Mouse (Mus musculus) hindbrain, embryonic 10.5 days (tissue): ENCODE measurements around the gene Fam129b. TPM values are rescaled to one million over a fixed set of nuclear protein-coding genes. Genes with fewer than 3 reads are reported as not detected.
A peak's percentile ranks its signal among the peaks of the same experiment; 100 is the strongest.
"Not testable (repeated sequence)": the region's sequence is repeated elsewhere in the genome, so short reads cannot be mapped to it uniquely, and the experiment has no call there.

Experiments used
- DNase-seq: peaks from one replicate; pipeline ENCODE4 v3.0.0-alpha.2; 2017; ENCODE audit warnings: low spot score
- H3K27ac ChIP-seq: fragments of 300-500 bp; sonication (generic); 2 replicates; pipeline ENCODE4 v1.5.1; 2016; ENCODE audit warnings: mild to moderate bottlenecking, moderate library complexity
- H3K27me3 ChIP-seq: fragments of 300-500 bp; sonication (generic); 2 replicates; pipeline ENCODE4 v1.6.1; 2016; ENCODE audit warnings: mild to moderate bottlenecking; ENCODE audit not compliant: poor library complexity, insufficient read depth, severe bottlenecking
- H3K36me3 ChIP-seq: fragments of 300-500 bp; sonication (generic); 2 replicates; pipeline ENCODE4 v1.6.1; 2016; ENCODE audit warnings: mild to moderate bottlenecking, moderate library complexity
- H3K4me1 ChIP-seq: fragments of 300-500 bp; sonication (generic); replicated peaks from 2 replicates; pipeline ENCODE4 v1.6.1; 2016; ENCODE audit warnings: mild to moderate bottlenecking
- H3K4me3 ChIP-seq: fragments of 300-500 bp; sonication (generic); 2 replicates; pipeline ENCODE4 v1.5.1; 2016; ENCODE audit warnings: mild to moderate bottlenecking, moderate library complexity
- H3K9me3 ChIP-seq: fragments of 300-500 bp; sonication (generic); 2 replicates; pipeline ENCODE4 v1.6.1; 2016; ENCODE audit warnings: mild to moderate bottlenecking, moderate library complexity
- WGBS: fragments of 180-500 bp; shearing (Covaris S2); methylation state at CpG from one replicate; pipeline ENCODE4 v1.1.7; 2016; 5-methylcytosine and 5-hydroxymethylcytosine counted together
- polyA plus RNA-seq: library from polyadenylated mRNA; unstranded; fragments of >200 nt; fragmentation: Nextera tagmentation; extraction: Ambion mirVana; gene quantifications from 2 replicates; pipeline ENCODE4 v1.2.1, GENCODE M21; 2016

The Fam129b gene
- polyA plus RNA-seq, 1 experiment from 2014 or later, result 36.1 TPM

GRCm38 (mm10) chr2:32847468-32847821 lies 28.5 kb upstream of the Fam129b start:
- no peak for DNase-seq
- H3K4me1 ChIP-seq, result peaks cover 40% of the 10 kb centered on the region
- H3K36me3 ChIP-seq, result no peaks in the 10 kb centered on the region
- no peaks in the 10 kb centered on the region for H3K9me3 ChIP-seq
- peak overlapping the region; percentile 89; the same call in 1 of the 2 replicates for H3K27ac ChIP-seq
- H3K4me3 ChIP-seq, result peak overlapping the region; percentile 64
- H3K27me3 ChIP-seq, result peaks cover 30% of the 10 kb centered on the region
- WGBS, result 56% methylated on average over 6 of the region's 6 CpGs

DNA sequence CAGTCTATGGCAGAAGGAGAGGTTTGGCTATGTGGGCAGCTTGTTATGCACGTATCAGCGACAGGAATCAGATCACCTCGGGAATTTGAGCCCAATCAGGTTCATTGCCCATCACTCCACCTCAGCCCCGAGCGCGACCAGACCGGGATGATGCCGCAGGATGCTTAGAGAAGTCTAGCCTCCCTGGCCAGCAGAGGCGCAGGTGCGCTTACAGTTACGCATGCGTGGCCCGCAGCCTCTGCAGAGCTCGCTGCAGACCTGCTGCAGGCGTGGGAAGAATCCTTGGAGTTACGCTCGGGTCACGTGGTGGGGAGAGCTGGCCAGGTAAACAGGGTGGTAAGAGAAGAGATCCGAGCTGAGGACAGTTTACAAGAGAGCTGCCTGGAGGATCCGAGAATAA lies 23.8 kb upstream of the Fam129b start:
- Histone ChIP-seq H3K36me3 (no peaks in the 10 kb centered on the region), H3K4me1 (peaks cover 34% of the 10 kb centered on the region), H3K4me3 (peak overlapping the region; percentile 20), H3K9me3 (no peaks in the 10 kb centered on the region), H3K27me3 (peaks cover 33% of the 10 kb centered on the region), H3K27ac (no peak overlapping the region; the same call in 1 of the 2 replicates)
- WGBS, result 3% methylated on average over 20 of the region's 20 CpGs
- peak; percentile 45 for DNase-seq

DNA sequence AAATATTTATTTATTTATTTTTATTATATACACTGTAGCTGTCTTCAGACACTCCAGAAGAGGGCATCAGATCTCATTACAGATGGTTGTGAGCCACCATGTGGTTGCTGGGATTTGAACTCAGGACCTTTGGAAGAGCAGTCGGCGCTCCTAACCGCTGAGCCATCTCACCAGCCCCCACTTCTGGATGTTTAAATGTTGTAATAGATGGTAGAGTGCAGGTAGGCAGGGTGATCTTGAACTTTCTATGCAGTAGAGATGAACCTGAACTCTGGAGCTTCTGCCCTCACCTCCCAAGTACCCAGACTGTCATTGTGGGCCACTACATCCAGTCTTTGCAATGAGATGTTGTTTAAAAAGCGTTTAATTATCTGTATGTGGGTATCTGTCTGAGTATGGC lies 22.2 kb upstream of the Fam129b start:
- H3K36me3 ChIP-seq, H3K9me3 ChIP-seq, DNase-seq, H3K4me3 ChIP-seq, H3K27ac ChIP-seq: not testable (repeated sequence)
- WGBS, result 68% methylated on average over 4 of the region's 4 CpGs
- Histone ChIP-seq H3K4me1 (peaks cover 28% of the 10 kb centered on the region), H3K27me3 (peaks cover 33% of the 10 kb centered on the region)

- Histone ChIP-seq H3K36me3 (no peaks in the 10 kb centered on the region), H3K27me3 (peaks cover 33% of the 10 kb centered on the region), H3K27ac (no peak overlapping the region), H3K4me3 (no peak overlapping the region), H3K4me1 (peaks cover 28% of the 10 kb centered on the region), H3K9me3 (no peaks in the 10 kb centered on the region)
- DNase-seq, result peak; percentile 89
- WGBS, result 8% methylated on average over 8 of the region's 8 CpGs
Observed at GRCm38 (mm10) chr2:32854206-32854605, 21.7 kb upstream of the Fam129b start.

DNA sequence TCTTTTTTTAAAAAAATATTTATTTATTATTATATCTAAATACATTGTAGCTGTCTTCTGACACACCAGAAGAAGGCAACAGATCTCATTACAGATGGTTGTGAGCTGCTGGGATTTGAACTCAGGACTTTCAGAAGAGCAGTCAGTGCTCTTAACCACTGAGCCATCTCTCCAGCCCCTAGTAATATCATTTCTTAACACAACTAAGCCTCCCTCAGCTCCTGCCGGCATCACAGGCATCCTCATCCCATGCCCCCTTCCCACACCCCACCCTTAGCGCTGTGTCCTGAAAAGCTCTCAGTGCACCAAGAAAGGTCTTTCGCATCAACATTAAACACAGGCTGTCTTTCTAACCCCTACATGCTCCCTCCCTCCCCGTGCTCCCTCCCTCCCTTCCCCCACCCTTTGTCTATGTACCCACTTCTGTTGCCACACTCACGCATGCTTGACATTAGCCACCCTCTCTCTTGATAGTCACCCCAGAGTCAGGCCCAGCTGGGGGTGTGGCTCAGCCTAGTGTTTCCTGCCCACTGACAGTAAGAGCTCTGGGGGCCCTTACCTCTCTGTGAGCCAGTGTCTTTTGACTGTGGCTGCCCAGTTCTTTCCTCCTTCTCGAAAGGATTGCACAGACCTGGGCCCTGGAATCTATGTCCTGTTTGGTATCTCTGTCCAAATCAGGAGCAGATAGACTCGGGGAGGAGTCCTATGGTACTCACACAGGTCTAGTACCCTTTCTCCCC lies 20.7 kb upstream of the Fam129b start:
- Histone ChIP-seq H3K9me3 (no peaks in the 10 kb centered on the region), H3K27me3 (peaks cover 32% of the 10 kb centered on the region), H3K36me3 (no peaks in the 10 kb centered on the region), H3K4me1 (peaks cover 28% of the 10 kb centered on the region), H3K4me3 (no peak overlapping the region), H3K27ac (no peak overlapping the region; the same call in 1 of the 2 replicates)
- 76% methylated on average over 7 of the region's 7 CpGs for WGBS
- DNase-seq, result no peak

DNA sequence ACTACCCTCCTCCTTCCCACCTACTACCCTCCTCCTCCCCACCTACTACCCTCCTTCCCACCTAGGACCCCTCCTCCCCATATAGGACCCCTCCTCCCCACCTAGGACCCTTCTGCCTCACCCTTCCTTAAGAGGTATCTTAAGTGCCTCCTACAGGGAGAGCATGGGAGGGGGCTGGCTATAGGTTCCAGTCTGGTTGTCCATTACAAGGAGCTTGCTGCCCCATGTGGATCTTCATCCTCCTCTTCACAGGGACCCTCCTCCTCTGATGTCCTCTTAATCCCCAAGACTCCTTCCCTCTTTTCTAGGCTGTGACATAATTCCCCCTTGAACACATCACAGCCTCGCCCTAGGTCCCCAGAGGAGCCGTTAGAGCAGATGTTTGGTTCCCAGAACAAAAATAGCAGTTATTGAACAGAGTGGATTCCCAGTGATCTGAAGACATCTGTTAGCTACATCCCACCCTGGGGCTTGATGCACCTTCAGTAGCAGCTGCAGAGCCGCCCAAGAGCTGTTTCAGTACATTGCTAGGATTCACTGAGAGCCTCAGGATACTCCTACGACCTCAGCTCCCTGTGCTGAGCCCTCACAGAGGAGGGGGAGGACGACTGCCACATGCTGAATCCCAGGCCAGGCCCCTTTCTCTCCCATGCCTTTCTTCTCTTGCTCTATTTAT lies 20.0 kb upstream of the Fam129b start:
- Histone ChIP-seq H3K36me3 (no peaks in the 10 kb centered on the region), H3K4me1 (peaks cover 25% of the 10 kb centered on the region), H3K9me3 (no peaks in the 10 kb centered on the region), H3K27me3 (peaks cover 25% of the 10 kb centered on the region), H3K27ac (peak overlapping the region; percentile 35; the same call in 1 of the 2 replicates), H3K4me3 (no peak overlapping the region)
- WGBS, result 47% methylated on average over 5 of the region's 5 CpGs
- DNase-seq, result no peak

DNA sequence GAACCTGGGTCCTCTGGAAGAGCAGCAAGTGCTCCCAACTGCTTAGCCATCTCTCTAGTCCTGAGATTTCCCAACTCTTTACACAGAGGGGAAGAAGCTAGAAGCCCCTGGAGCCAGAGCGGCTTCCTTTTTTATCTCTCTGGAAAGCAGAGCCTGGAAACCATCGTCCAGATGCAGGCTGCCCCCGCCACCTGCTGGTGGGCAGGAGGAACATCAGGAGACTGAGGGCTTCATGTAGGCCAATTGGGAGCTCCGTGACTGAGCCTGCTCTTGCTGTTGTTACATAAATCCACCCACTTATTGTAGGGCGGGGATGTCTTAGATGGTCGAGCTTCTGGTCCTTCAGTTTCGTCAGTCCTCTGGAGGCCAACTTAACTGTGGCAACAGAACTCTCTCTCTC lies 18.3 kb upstream of the Fam129b start:
- no peaks in the 10 kb centered on the region for H3K36me3 ChIP-seq
- H3K27ac ChIP-seq, result no peak overlapping the region
- WGBS, result 1% methylated on average over 7 of the region's 7 CpGs
- peaks cover 8% of the 10 kb centered on the region for H3K27me3 ChIP-seq
- H3K9me3 ChIP-seq, result no peaks in the 10 kb centered on the region
- DNase-seq, result peak; percentile 86
- H3K4me3 ChIP-seq, result no peak overlapping the region
- H3K4me1 ChIP-seq, result peaks cover 15% of the 10 kb centered on the region

- H3K9me3 ChIP-seq, result no peaks in the 10 kb centered on the region
- H3K27me3 ChIP-seq, result 0 out of 2 replicates have a peak, but pooled peaks cover 4% of the 10 kb centered on the region
- WGBS, result 43% methylated on average over 10 of the region's 10 CpGs
- 0 out of 2 replicates have a peak, but pooled peaks cover 9% of the 10 kb centered on the region for H3K4me1 ChIP-seq
- H3K36me3 ChIP-seq, result no peaks in the 10 kb centered on the region
- no peak overlapping the region for H3K4me3 ChIP-seq
- DNase-seq, result peak; percentile 60
- no peak overlapping the region for H3K27ac ChIP-seq
Observed at GRCm38 (mm10) chr2:32859010-32859621, 16.8 kb upstream of the Fam129b start.

- H3K9me3 ChIP-seq, result no peaks in the 10 kb centered on the region
- no peak for DNase-seq
- H3K4me1 ChIP-seq, result 0 out of 2 replicates have a peak, but pooled peaks cover 7% of the 10 kb centered on the region
- H3K36me3 ChIP-seq, result no peaks in the 10 kb centered on the region
- 83% methylated on average over 5 of the region's 5 CpGs for WGBS
- no peak overlapping the region; the same call in 1 of the 2 replicates for H3K27ac ChIP-seq
- H3K27me3 ChIP-seq, result 0 out of 2 replicates have a peak, but pooled peaks cover 4% of the 10 kb centered on the region
- no peak overlapping the region for H3K4me3 ChIP-seq
Observed at GRCm38 (mm10) chr2:32859622-32860012, 16.3 kb upstream of the Fam129b start.

DNA sequence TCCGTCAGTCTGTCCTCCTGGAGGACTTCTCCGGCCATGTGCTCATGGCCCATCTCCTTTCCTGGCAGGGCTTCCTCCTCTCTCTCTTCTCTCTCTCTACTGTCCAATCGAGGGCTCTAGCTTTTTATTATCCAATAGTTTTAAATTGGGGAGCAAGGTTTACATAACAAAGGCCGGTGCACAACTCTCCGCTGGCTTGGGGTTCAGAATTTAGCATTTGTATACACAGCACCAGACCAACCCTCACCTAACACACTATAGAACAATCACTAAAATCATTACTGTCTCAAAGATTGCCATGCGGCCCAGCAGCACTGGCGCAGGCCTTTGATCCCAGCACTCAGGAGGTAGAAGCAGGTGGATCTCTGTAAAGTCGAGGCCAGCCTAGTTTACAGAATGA lies 15.1 kb upstream of the Fam129b start:
- Histone ChIP-seq H3K9me3 (no peaks in the 10 kb centered on the region), H3K4me1 (0 out of 2 replicates have a peak, but pooled peaks cover 5% of the 10 kb centered on the region), H3K36me3 (no peaks in the 10 kb centered on the region), H3K27me3 (no peaks in the 10 kb centered on the region), H3K4me3 (no peak overlapping the region), H3K27ac (no peak overlapping the region)
- 85% methylated on average over 8 of the region's 8 CpGs for WGBS
- DNase-seq, result no peak

DNA sequence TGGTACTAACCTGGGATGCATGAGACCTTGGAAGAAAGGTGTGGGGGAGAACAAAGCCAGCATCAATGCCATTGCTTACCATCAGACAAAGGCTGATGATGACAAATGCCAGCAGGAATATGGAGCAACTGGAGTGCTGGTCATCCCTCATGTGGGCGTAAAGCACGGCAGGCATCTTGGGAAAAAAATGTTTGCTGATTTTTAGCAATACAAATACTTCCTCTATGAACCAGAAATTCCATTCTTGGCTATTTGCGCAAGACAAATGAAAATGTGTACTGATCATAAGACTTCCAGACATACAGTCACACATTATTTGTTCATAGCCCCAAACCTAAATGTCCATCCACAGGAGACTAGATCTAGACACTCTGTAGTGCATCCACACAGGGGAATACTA lies 12.6 kb upstream of the Fam129b start:
- no peaks in the 10 kb centered on the region for H3K9me3 ChIP-seq
- H3K4me1 ChIP-seq, result no peaks in the 10 kb centered on the region
- H3K27ac ChIP-seq, result no peak overlapping the region
- no peaks in the 10 kb centered on the region for H3K36me3 ChIP-seq
- H3K4me3 ChIP-seq, result no peak overlapping the region
- no peaks in the 10 kb centered on the region for H3K27me3 ChIP-seq
- DNase-seq, result no peak
- 95% methylated on average over 3 of the region's 3 CpGs for WGBS

GRCm38 (mm10) chr2:32864755-32865154 lies 11.2 kb upstream of the Fam129b start:
- DNase-seq, result no peak
- WGBS, result 59% methylated on average over 2 of the region's 2 CpGs
- H3K4me3 ChIP-seq, result no peak overlapping the region
- no peak overlapping the region for H3K27ac ChIP-seq
- no peaks in the 10 kb centered on the region for H3K27me3 ChIP-seq
- H3K4me1 ChIP-seq, result 0 out of 2 replicates have a peak, but pooled peaks cover under 1% of the 10 kb centered on the region
- no peaks in the 10 kb centered on the region for H3K36me3 ChIP-seq
- H3K9me3 ChIP-seq, result no peaks in the 10 kb centered on the region

GRCm38 (mm10) chr2:32867354-32867753 lies 8.6 kb upstream of the Fam129b start:
- Histone ChIP-seq H3K27ac (no peak overlapping the region), H3K9me3 (no peaks in the 10 kb centered on the region), H3K27me3 (no peaks in the 10 kb centered on the region), H3K4me1 (0 out of 2 replicates have a peak, but pooled peaks cover 3% of the 10 kb centered on the region), H3K4me3 (no peak overlapping the region), H3K36me3 (no peaks in the 10 kb centered on the region)
- 85% methylated on average over 4 of the region's 4 CpGs for WGBS
- DNase-seq, result no peak
